Mouse (Mus musculus): Measurements from ENCODE around the gene Kdm4b.

GRCm38 (mm10) chr17:56387612-56388011, 61.8 kb downstream of the Kdm4b start:
- TF ChIP-seq CTCF (IDR thresholded peaks at IDR 0.05; ENCODE audit: borderline replicate concordance, extremely low read depth, insufficient read depth, insufficient read length) (no peak), POLR2A (IDR thresholded peaks at IDR 0.05; ENCODE audit: borderline replicate concordance, extremely low read depth, insufficient read depth, insufficient read length, poor library complexity, severe bottlenecking) (no peak)

Measured in brain, embryonic 14.5 days (tissue).